Mouse (Mus musculus) heart, embryonic 15.5 days (tissue): ENCODE data around the gene Phospho2. TPM values are rescaled to one million over a fixed set of nuclear protein-coding genes. Genes with fewer than 3 reads are reported as not detected.

ENCODE experiments used
- ATAC-seq: fragments of 200-750 bp; cut with Nextera tagmentation; replicated peaks from 2 replicates; pipeline ENCODE4 v1.8.0; 2017; ENCODE audit warnings: low read depth, moderate TSS enrichment; ENCODE audit not compliant: insufficient number of reproducible peaks, insufficient read depth, low FRiP score
- H3K27ac ChIP-seq: fragments of 300-500 bp; sonication (generic); 2 replicates; pipeline ENCODE4 v1.5.1; 2015; ENCODE audit warnings: mild to moderate bottlenecking, inconsistent platforms
- H3K27me3 ChIP-seq: fragments of 300-500 bp; sonication (generic); 2 replicates; pipeline ENCODE4 v1.6.1; 2015; ENCODE audit warnings: inconsistent platforms
- H3K36me3 ChIP-seq: fragments of 300-500 bp; sonication (generic); 2 replicates; pipeline ENCODE4 v1.6.1; 2015; ENCODE audit warnings: mild to moderate bottlenecking, inconsistent platforms
- H3K4me1 ChIP-seq: fragments of 300-500 bp; sonication (generic); replicated peaks from 2 replicates; pipeline ENCODE4 v1.6.1; 2015; ENCODE audit warnings: inconsistent platforms
- H3K4me2 ChIP-seq: fragments of 300-500 bp; sonication (generic); 2 replicates; pipeline ENCODE4 v1.6.1; 2015; ENCODE audit warnings: inconsistent platforms, mild to moderate bottlenecking, moderate library complexity
- H3K4me3 ChIP-seq: fragments of 300-500 bp; sonication (generic); 2 replicates; pipeline ENCODE4 v1.5.1; 2015; ENCODE audit warnings: mild to moderate bottlenecking, inconsistent platforms
- H3K9ac ChIP-seq: fragments of 300-500 bp; sonication (generic); 2 replicates; pipeline ENCODE4 v1.6.1; 2015; ENCODE audit warnings: mild to moderate bottlenecking, inconsistent platforms
- H3K9me3 ChIP-seq: fragments of 300-500 bp; sonication (generic); replicated peaks from 2 replicates; pipeline ENCODE4 v1.6.1; 2016; ENCODE audit warnings: inconsistent platforms
- WGBS: fragments of 180-500 bp; shearing (Covaris S2); methylation state at CpG from one replicate; pipeline ENCODE4 v1.1.7; 2015; ENCODE audit warnings: mixed read lengths; 5-methylcytosine and 5-hydroxymethylcytosine counted together
- polyA plus RNA-seq: library from polyadenylated mRNA; unstranded; fragments of >200 nt; fragmentation: Nextera tagmentation; extraction: Ambion mirVana; gene quantifications from 2 replicates; pipeline ENCODE4 v1.2.1, GENCODE M21; 2015

The Phospho2 gene
- 17.3 and 18.3 TPM in 2 replicates for polyA plus RNA-seq

DNA sequence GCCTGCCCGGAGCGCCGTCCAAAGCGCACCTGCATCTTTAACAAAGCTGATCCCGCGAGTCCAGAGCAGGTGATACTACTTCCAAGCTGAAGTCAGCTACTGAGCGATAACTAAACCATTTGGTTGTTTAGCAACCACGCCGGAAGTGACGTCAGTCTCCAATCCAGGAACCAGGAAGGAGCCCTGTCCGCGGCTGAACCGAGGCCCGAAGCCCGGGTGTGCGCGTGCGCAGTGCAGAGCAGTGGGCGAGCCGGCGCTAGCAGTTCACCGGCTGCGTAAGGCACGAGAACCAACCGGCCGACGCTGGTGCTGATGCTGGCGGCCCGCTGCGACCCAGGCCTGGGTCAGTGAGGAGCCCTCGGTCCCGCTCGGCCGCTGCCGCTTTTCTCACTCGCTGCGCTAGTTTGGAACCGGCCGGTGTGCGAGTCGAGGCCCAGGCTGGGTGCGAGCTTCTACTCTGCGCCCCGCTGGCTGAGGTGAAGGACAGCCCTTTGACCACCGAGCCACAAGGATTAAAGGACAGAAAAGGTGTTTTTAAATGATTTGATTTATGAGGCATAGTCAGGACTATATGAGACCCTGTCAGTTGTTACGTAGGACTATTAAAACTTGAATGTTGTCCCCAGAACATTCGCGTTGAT, at the start of gene Phospho2, which contains the start of gene Ccdc173:
Gene Phospho2 (plus strand): TSS at position 195 of the 641 bp plus-strand sequence.
Gene Ccdc173 (minus strand): TSS at position 147 of the 641 bp plus-strand sequence.
- Histone ChIP-seq H3K36me3 (peaks cover 17% of the 10 kb centered on the region), H3K9me3 (no peaks in the 10 kb centered on the region), H3K27me3 (no peaks in the 10 kb centered on the region), H3K4me2 (peak within 1 kb of the TSS; percentile 77), H3K9ac (peak within 1 kb of the TSS; percentile 71), H3K4me3 (peak within 1 kb of the TSS; percentile 69), H3K4me1 (peaks cover 6% of the 10 kb centered on the region), H3K27ac (peak within 1 kb of the TSS; percentile 83)
- ATAC-seq = peak; percentile 97
- 2% methylated on average over 48 of the region's 48 CpGs for WGBS

DNA sequence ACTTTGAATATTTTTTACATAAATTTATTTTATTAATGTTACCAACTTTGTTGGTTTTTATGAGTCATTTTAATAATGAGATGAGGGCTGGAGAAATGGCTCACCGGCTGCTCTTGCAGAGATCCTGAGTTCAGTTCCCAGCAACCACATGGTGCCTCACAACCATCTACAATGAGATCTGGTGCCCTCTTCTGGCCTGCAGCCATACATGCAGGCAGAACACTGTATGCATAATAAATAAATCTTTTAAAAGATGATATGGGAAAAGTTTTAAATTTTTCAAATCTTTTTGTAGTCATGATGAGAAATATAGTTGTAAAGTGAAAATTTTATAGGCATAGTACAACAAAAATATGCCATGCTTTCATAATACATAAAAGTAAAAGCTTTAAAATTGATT, 44.3 kb upstream of the Phospho2 start:
- peaks cover 68% of the 10 kb centered on the region for H3K36me3 ChIP-seq
- no peak for ATAC-seq

DNA sequence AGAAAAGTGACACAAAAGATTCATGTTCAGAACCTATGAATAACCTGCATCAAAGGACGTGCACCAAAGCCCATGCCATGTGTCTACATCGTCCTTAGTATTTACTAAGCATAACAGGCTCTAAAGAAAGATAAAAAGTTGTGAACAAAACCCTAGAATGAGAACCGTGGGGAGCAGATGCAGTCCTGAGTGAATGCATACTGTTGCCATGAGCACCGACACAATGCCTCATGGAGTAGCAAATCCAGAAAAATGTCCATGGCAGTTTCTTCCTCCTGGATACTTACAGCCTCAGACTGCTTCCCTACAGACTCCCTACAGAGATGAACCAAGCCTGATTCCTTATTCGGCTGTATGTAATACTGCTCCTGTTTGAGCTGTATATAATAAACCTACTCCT, 28.4 kb upstream of the Phospho2 start:
- no peak for ATAC-seq
- no peak overlapping the region for H3K9ac ChIP-seq
- no peaks in the 10 kb centered on the region for H3K36me3 ChIP-seq
- H3K4me2 ChIP-seq = no peak overlapping the region
- no peaks in the 10 kb centered on the region for H3K27me3 ChIP-seq
- H3K9me3 ChIP-seq = no peaks in the 10 kb centered on the region
- WGBS = 75% methylated on average over 5 of the region's 5 CpGs
- H3K4me1 ChIP-seq = no peaks in the 10 kb centered on the region
- no peak overlapping the region for H3K27ac ChIP-seq
- H3K4me3 ChIP-seq = no peak overlapping the region

More for the DNA sequence above, 44.3 kb upstream of the Phospho2 start:
- H3K4me2 ChIP-seq = no peak overlapping the region
- no peaks in the 10 kb centered on the region for H3K27me3 ChIP-seq
- H3K9me3 ChIP-seq = no peaks in the 10 kb centered on the region
- no peaks in the 10 kb centered on the region for H3K4me1 ChIP-seq
- 89% methylated on average over 1 of the region's 1 CpGs for WGBS
- no peak overlapping the region for H3K9ac ChIP-seq
- no peak overlapping the region for H3K27ac ChIP-seq
- no peak overlapping the region for H3K4me3 ChIP-seq

- no peak for ATAC-seq
- Histone ChIP-seq H3K9ac (no peak overlapping the region), H3K36me3 (no peaks in the 10 kb centered on the region), H3K4me3 (no peak overlapping the region), H3K27me3 (no peaks in the 10 kb centered on the region), H3K4me1 (no peaks in the 10 kb centered on the region), H3K9me3 (no peaks in the 10 kb centered on the region), H3K4me2 (no peak overlapping the region), H3K27ac (no peak overlapping the region)
- WGBS = 89% methylated on average over 4 of the region's 4 CpGs
Observed at GRCm38 (mm10) chr2:69763340-69763739, 26.1 kb upstream of the Phospho2 start.

DNA sequence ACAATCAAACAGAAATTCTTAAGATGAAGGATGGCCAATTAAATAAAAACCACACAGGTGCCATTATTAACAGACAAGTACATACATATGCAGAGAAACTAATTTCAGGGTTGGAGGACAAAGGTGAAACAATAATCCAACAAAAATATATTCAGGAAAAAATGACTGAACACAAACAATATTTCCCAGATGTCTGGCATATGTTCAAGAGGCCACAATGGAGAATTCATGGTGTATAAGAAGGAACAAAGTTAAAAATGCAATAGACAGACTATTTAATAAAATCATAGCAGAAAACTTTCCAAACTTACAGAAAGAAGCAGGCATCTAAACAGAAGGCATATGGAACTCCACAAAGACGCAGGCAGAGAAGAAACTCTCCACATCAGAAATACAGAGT, 24.7 kb upstream of the Phospho2 start:
- no peak for ATAC-seq
- 87% methylated on average over 1 of the region's 1 CpGs for WGBS
- Histone ChIP-seq H3K4me2 (no peak overlapping the region), H3K27ac (no peak overlapping the region), H3K36me3 (no peaks in the 10 kb centered on the region), H3K4me3 (no peak overlapping the region), H3K4me1 (no peaks in the 10 kb centered on the region), H3K27me3 (no peaks in the 10 kb centered on the region), H3K9ac (no peak overlapping the region), H3K9me3 (no peaks in the 10 kb centered on the region)

- 89% methylated on average over 3 of the region's 3 CpGs for WGBS
- Histone ChIP-seq H3K27me3 (no peaks in the 10 kb centered on the region), H3K4me1 (no peaks in the 10 kb centered on the region), H3K27ac (no peak overlapping the region), H3K4me3 (no peak overlapping the region), H3K4me2 (no peak overlapping the region), H3K36me3 (no peaks in the 10 kb centered on the region), H3K9me3 (no peaks in the 10 kb centered on the region), H3K9ac (no peak overlapping the region)
- ATAC-seq = no peak
Observed at GRCm38 (mm10) chr2:69773331-69773730, 16.1 kb upstream of the Phospho2 start.

DNA sequence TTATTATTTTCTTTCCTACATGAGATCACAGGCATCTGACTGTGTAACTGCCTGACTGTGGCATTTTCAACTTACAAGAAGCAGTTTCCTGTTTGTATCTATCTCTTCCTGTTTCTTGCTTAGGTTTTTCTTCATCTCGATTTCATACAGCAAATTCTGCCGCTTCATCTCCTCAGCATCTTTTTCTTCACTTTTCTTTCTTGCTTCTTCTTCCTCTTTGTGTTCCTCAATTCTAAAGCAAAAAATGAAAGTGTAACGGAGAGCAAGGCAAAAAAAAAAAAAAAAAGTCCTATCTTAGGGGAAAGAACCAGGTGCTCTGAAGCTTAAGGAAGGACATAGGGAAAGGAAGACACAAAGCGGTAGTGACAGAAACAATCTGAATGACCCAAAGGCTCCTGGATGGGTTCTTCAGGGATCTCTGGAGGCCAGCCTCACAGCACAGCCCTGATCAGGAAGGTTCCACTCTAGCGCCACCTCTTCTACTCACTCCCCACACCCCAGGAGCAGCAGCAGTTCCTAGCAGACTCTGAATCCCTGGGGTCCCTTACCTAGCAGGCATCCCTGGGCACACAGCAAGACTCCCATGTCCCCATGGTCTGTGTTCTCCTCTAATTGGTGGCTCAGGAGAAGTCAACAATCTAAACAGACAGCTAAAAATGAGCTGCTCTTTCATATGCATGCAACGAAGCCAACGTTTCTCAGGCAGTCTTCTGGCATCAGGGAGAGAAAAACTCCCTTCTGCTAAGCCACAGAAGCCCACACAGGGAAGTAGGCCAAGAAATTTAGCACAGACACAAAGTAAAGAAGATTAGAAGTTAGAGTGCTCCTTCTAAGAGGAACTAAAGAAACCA, 11.2 kb upstream of the Phospho2 start:
- no peaks in the 10 kb centered on the region for H3K36me3 ChIP-seq
- H3K27me3 ChIP-seq = no peaks in the 10 kb centered on the region
- no peaks in the 10 kb centered on the region for H3K9me3 ChIP-seq
- no peak overlapping the region for H3K4me3 ChIP-seq
- no peak overlapping the region for H3K27ac ChIP-seq
- WGBS = 64% methylated on average over 7 of the region's 7 CpGs
- no peak for ATAC-seq
- H3K4me2 ChIP-seq = no peak overlapping the region
- H3K4me1 ChIP-seq = no peaks in the 10 kb centered on the region
- no peak overlapping the region; the same call in 1 of the 2 replicates for H3K9ac ChIP-seq

- no peak overlapping the region; the same call in 1 of the 2 replicates for H3K9ac ChIP-seq
- no peak overlapping the region for H3K4me3 ChIP-seq
- WGBS = 43% methylated on average over 5 of the region's 5 CpGs
- no peaks in the 10 kb centered on the region for H3K9me3 ChIP-seq
- no peaks in the 10 kb centered on the region for H3K27me3 ChIP-seq
- H3K27ac ChIP-seq = no peak overlapping the region
- no peak overlapping the region for H3K4me2 ChIP-seq
- no peak for ATAC-seq
- no peaks in the 10 kb centered on the region for H3K4me1 ChIP-seq
- H3K36me3 ChIP-seq = no peaks in the 10 kb centered on the region
Observed at GRCm38 (mm10) chr2:69778836-69779177, 10.6 kb upstream of the Phospho2 start.

DNA sequence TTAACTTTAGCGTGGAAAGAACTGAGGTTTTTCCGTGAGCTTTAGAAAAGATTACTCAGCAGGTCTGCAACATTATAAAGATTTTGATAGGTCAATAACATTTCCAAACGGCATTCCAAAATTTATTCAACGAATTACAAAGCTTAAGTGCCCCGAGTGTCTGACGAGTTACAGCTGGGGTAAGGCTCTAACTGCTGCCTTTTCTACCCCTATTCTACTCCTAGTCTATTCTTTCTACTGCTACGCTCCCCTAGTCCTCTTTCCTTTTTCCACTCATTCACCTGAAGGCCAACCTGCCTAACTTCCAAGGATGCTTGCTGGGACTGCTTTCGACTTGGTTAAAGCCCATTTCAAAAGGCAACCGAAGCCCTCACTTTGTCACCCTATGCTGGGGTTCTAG, 449 bp upstream of the Phospho2 start:
- Histone ChIP-seq H3K4me3 (peak overlapping the region; percentile 69), H3K27me3 (no peaks in the 10 kb centered on the region), H3K4me2 (peak overlapping the region; percentile 77), H3K36me3 (peaks cover 13% of the 10 kb centered on the region), H3K9ac (peak overlapping the region; percentile 71), H3K4me1 (peaks cover 6% of the 10 kb centered on the region), H3K27ac (peak overlapping the region; percentile 83), H3K9me3 (no peaks in the 10 kb centered on the region)
- WGBS = 23% methylated on average over 9 of the region's 9 CpGs
- ATAC-seq = no peak

DNA sequence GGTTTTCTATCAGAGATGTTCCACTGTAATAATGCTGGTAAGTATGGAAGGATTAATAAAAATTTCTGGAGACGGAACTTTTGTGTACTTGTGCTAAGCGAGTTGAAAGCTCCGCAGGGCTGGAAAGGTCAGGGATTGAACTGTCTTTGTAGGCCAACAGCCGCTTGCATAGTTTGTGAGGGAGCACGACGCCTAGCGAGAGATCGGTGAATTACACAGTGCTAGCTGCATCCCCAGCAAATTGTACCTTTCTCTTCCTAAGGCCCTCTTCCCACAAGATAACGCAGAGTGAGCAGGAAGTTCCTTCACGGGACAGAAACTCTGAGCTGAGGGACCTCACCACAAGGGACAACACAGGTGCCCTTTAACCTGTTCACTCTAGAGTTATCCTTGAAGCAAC, 862 bp downstream of the Phospho2 start:
- H3K36me3 ChIP-seq = peaks cover 24% of the 10 kb centered on the region
- H3K9me3 ChIP-seq = no peaks in the 10 kb centered on the region
- no peak for ATAC-seq
- WGBS = 3% methylated on average over 10 of the region's 10 CpGs
- peak overlapping the region; percentile 77 for H3K4me2 ChIP-seq
- peak overlapping the region; percentile 38; the same call in 1 of the 2 replicates for H3K9ac ChIP-seq
- H3K27ac ChIP-seq = peak overlapping the region; percentile 83
- H3K4me3 ChIP-seq = peak overlapping the region; percentile 69
- H3K4me1 ChIP-seq = peaks cover 6% of the 10 kb centered on the region
- H3K27me3 ChIP-seq = no peaks in the 10 kb centered on the region

- Histone ChIP-seq H3K36me3 (peaks cover 28% of the 10 kb centered on the region), H3K9me3 (no peaks in the 10 kb centered on the region), H3K4me1 (peaks cover 6% of the 10 kb centered on the region), H3K27ac (no peak overlapping the region), H3K4me2 (peak overlapping the region; percentile 77), H3K4me3 (peak overlapping the region; percentile 69; the same call in 1 of the 2 replicates), H3K9ac (no peak overlapping the region), H3K27me3 (no peaks in the 10 kb centered on the region)
- no peak for ATAC-seq
- WGBS = 62% methylated on average over 4 of the region's 4 CpGs
Observed at GRCm38 (mm10) chr2:69790722-69791121, 1.3 kb downstream of the Phospho2 start.
